Mouse (Mus musculus): ENCODE data around the gene Gemin5.

Gemin5 gene

DNA sequence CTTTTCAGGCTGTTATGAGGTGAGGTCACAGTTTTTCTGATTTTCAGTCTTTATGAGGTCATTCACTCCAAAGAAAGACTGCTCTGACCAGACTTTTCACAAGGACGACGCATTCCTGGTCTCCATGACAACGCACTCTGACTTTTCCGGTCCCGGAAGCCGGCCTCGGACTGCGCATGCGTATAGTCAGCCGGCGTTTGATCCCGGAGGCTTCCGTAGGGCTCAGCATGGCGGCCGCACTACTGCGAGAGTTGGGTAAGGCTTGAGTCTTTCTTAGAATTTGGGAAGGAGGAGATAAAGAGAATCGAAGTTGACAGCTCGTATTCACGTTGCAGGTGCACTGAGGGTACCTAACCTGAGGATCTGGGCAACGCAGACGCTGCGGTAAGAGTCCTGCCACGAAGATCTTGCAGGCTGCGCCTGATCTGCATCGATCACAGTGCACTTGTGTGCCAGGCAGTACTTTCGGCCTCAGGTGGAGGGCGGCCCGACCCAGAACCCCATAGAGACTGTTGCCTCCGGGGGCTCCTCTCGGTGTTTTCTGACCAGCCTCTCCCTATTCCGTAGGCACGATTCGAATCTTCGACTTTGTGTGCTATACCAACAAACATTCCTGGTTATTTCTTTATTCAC is 3.2 kb upstream of the Gemin5 start, which contains the start of gene Mrpl22:
Gene Mrpl22 (plus strand): TSS at position 203 of the 633 bp plus-strand sequence.
- WGBS, result under 1% methylated on average over 34 of the region's 34 CpGs

DNA sequence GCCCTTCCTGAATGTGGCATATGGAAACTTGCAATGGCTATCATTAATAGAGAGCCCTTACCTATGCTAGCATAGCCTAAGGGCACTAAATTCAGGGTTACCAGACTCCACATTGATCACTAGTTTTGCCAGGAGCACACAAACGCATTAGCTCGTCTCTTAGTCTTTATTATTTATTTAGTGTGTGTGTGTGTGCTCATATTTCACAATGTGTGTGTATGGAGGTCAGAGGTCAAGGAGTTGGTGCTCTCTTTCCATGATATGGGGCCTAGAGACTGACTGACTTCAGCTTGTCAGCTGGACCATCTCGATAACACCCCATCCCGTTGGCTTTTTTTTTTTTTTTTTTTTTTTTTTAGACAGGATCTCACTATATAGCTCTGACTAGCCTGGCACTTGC is 1.3 kb upstream of the Gemin5 start:
- 92% methylated on average over 4 of the region's 4 CpGs for WGBS

GRCm38 (mm10) chr11:58167822-58168166 is 545 bp downstream of the Gemin5 start:
- WGBS, result 0% methylated on average over 8 of the region's 8 CpGs

- WGBS, result 91% methylated on average over 2 of the region's 2 CpGs
Observed at GRCm38 (mm10) chr11:58165072-58165471, 3.3 kb downstream of the Gemin5 start.

DNA sequence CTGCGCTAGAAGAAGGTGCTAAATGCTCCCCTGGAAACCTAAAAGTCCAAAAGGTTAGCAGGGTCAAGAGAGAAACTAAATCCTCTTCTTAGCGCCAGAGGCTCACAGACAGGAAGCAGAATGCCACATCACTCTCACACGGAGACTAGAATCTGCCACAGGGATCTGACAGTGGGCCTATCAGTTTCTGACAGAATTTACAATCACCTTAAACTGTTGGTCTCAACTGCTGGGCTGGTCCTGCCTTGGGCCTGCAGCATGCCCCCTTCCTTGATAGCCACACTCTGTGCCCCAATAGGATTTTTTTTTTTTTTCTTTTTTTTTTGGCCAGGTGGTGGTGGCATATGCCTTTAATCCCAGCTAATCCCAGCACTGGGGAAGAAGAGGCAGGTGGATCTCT is 11.5 kb downstream of the Gemin5 start:
- WGBS, result 90% methylated on average over 3 of the region's 3 CpGs

- WGBS, result 88% methylated on average over 9 of the region's 9 CpGs
Observed at GRCm38 (mm10) chr11:58155458-58155857, 12.9 kb downstream of the Gemin5 start.

DNA sequence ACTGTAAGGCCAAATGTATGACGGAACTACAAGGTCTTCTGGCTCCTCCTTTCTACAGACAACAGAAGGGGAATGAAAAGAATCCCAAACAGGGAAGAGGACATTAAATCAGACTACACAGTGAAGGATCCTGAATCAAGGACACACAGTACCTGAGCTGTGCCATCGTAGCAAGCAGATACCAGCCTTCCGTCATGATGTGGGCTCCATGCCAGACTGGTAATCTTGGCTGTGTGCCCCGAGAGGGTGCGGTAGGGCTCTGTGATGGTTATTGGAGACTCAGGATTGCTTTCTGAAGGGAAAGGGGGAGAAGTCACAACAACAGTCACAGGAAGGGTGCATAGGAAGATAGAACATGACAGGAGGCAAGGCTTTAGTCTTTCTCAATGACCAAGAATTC is 22.1 kb downstream of the Gemin5 start:
- 64% methylated on average over 5 of the region's 5 CpGs for WGBS

GRCm38 (mm10) chr11:58143704-58144426 is 24.5 kb downstream of the Gemin5 start:
- WGBS, result 69% methylated on average over 9 of the region's 9 CpGs

GRCm38 (mm10) chr11:58139466-58139865 is 28.9 kb downstream of the Gemin5 start:
- 84% methylated on average over 3 of the region's 3 CpGs for WGBS

DNA sequence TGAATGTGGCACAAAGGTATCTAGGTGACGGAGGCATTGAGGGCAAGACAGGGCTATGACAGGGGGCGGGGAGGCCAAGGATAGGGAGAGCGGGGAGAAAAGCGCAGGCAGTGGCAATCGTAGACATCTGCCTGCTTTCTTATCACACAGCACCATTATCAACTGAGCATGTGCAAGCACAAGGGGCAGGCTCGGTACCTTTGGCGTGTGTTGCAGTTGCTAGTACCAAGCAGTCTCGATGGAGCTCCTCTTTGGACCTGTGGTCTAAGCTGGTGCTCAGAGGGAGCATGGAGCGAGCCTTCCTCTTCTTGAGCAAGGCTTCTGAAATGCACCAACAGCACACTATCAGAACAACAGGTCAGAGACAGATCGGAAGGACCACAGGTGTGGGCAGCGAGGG is 29.5 kb downstream of the Gemin5 start:
- 92% methylated on average over 11 of the region's 11 CpGs for WGBS

GRCm38 (mm10) chr11:58136677-58137076 is 31.7 kb downstream of the Gemin5 start:
- 57% methylated on average over 6 of the region's 6 CpGs for WGBS

- WGBS, result 97% methylated on average over 3 of the region's 3 CpGs
Observed at GRCm38 (mm10) chr11:58132026-58132425, 36.3 kb downstream of the Gemin5 start.

DNA sequence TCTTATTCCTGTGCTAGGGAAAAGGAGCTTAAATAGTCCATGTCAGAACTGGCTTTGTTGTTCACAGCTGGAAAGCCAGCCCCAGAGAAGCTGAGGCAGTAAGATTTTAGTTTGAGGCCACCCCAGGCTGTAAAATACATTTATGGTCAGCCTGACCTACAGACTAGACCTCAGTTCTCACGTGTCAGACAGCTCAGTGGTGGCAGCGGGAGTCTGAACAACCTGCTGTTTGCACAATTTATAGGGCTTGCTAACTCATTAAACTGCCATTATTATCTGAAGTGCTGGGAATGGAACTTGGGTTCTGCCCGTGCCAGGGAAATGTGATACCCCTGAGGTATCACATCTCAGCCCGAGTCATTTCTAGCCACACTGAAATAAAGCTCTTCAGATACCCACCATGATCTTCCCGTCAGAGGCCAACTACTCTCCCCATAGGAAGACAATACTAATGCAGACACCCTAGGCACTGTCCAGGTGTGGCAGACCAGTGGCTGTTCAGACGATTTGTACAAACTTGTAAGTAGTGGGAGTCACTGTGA is 39.0 kb downstream of the Gemin5 start:
- 94% methylated on average over 6 of the region's 6 CpGs for WGBS

- WGBS, result 82% methylated on average over 2 of the region's 2 CpGs
Observed at GRCm38 (mm10) chr11:58127544-58127943, 40.8 kb downstream of the Gemin5 start.

- 47% methylated on average over 7 of the region's 7 CpGs for WGBS
Observed at GRCm38 (mm10) chr11:58126397-58127160, 41.8 kb downstream of the Gemin5 start.

GRCm38 (mm10) chr11:58125021-58125420 is 43.3 kb downstream of the Gemin5 start:
- 80% methylated on average over 11 of the region's 11 CpGs for WGBS

- WGBS, result 94% methylated on average over 2 of the region's 2 CpGs
Observed at GRCm38 (mm10) chr11:58123711-58124110, 44.6 kb downstream of the Gemin5 start.

- 93% methylated on average over 9 of the region's 9 CpGs for WGBS
Observed at GRCm38 (mm10) chr11:58121351-58121750, 47.0 kb downstream of the Gemin5 start.

- WGBS, result 73% methylated on average over 3 of the region's 3 CpGs
Observed at GRCm38 (mm10) chr11:58120655-58121054, 47.7 kb downstream of the Gemin5 start.

- 61% methylated on average over 10 of the region's 10 CpGs for WGBS
Observed at GRCm38 (mm10) chr11:58117044-58117652, 51.2 kb downstream of the Gemin5 start.

- 61% methylated on average over 1 of the region's 1 CpGs for WGBS
Observed at GRCm38 (mm10) chr11:58116560-58116959, 51.8 kb downstream of the Gemin5 start.
